7 mouse cellular contexts compared by ENCODE assay signal in the genomic region with DNA sequence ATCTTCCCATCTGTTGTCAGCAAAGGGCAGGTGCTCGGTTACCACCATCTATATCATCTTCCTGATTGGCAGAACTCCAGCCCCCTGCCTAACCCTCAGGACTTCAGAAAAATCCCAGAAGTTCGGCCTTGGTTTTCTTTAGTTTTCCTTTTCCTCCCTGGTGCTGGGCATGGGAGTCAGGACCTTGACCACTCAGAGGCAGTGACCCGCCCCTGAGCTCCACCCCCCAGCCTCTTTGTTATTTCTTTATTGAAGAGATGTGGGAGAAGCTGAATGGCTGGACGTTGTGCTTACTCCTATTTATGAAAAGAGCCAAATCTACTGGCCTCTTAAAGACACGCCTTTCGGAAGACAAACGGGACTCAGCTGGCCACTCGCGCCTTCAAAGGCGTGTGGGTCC. TPM values are rescaled to one million over a fixed set of nuclear protein-coding genes. Genes with fewer than 3 reads are reported as not detected.
DNase-seq lines count a peak whose midpoint lies in the region; ATAC-seq and TF ChIP-seq lines count a peak whose summit lies in the region.

No protein-coding gene starts in this region.

- no peak for TF ChIP-seq POLR2A in ES-Bruce4 (IDR thresholded peaks at IDR 0.05; ENCODE audit: insufficient read depth, low read length)

- no peaks in the 10 kb centered on the region for H3K4me1 ChIP-seq in ES-Bruce4 (ENCODE audit: control insufficient read depth, insufficient read depth, low read length)
- peaks cover 33% of the 10 kb centered on the region for H3K4me1 ChIP-seq in forebrain, embryonic 10.5 days
- H3K4me1 ChIP-seq in hindbrain, embryonic 16.5 days (ENCODE audit: control insufficient read depth, insufficient read depth, low read depth, low read length) = peaks cover 6% of the 10 kb centered on the region
- peaks cover 12% of the 10 kb centered on the region for H3K4me1 ChIP-seq in liver, embryonic 16.5 days (ENCODE audit: control insufficient read depth, low read depth, low read length)
- H3K4me1 ChIP-seq in neural tube, embryonic 14.5 days (ENCODE audit: control insufficient read depth, insufficient read depth, low read length) = peaks cover 8% of the 10 kb centered on the region; the same call in 1 of the 2 replicates

- peak overlapping the region; percentile 90 for H3K4me2 ChIP-seq in hindbrain, embryonic 16.5 days (ENCODE audit: low read length)
- H3K4me2 ChIP-seq in liver, embryonic 16.5 days (ENCODE audit: low read depth, low read length) = peak overlapping the region; percentile 92
- H3K4me2 ChIP-seq in neural tube, embryonic 14.5 days (ENCODE audit: low read depth, low read length) = peak overlapping the region; percentile 81

- peak; percentile 72 for DNase-seq in 3T3-L1 (ENCODE audit: low read depth, low spot score)
- no peak for DNase-seq in forebrain, embryonic 10.5 days (ENCODE audit: extremely low spot score, low spot score)
- no peak for DNase-seq in spleen, postnatal 36 days (ENCODE audit: low spot score in 2 of 2)

- peaks cover 8% of the 10 kb centered on the region for H3K27me3 ChIP-seq in ES-Bruce4 (ENCODE audit: control insufficient read depth, insufficient read depth, low read length, poor library complexity, severe bottlenecking)
- peaks cover 50% of the 10 kb centered on the region for H3K27me3 ChIP-seq in forebrain, embryonic 10.5 days (ENCODE audit: poor library complexity, severe bottlenecking)
- H3K27me3 ChIP-seq in hindbrain, embryonic 16.5 days (replicated peaks; ENCODE audit: control insufficient read depth, insufficient read depth, low read length) = no peaks in the 10 kb centered on the region
- H3K27me3 ChIP-seq in liver, embryonic 16.5 days (ENCODE audit: control insufficient read depth, insufficient read depth, low read depth, low read length) = peaks cover 33% of the 10 kb centered on the region
- no peaks in the 10 kb centered on the region for H3K27me3 ChIP-seq in neural tube, embryonic 14.5 days (ENCODE audit: control insufficient read depth, insufficient read depth, low read length)

- H3K4me3 ChIP-seq in ES-Bruce4 (ENCODE audit: low read depth, low read length) = peak overlapping the region; percentile 72
- H3K4me3 ChIP-seq in forebrain, embryonic 10.5 days = peak overlapping the region; percentile 62
- peak overlapping the region; percentile 84 for H3K4me3 ChIP-seq in hindbrain, embryonic 16.5 days (ENCODE audit: low read length)
- peak overlapping the region; percentile 67 for H3K4me3 ChIP-seq in liver, embryonic 16.5 days (ENCODE audit: low read depth, low read length)
- peak overlapping the region; percentile 74 for H3K4me3 ChIP-seq in neural tube, embryonic 14.5 days (ENCODE audit: low read depth, low read length)

- no peaks in the 10 kb centered on the region for H3K9me3 ChIP-seq in ES-Bruce4 (replicated peaks; ENCODE audit: control insufficient read depth, insufficient read depth, low read length, poor library complexity, severe bottlenecking)
- H3K9me3 ChIP-seq in forebrain, embryonic 10.5 days = 0 out of 2 replicates have a peak, but pooled peaks cover 4% of the 10 kb centered on the region
- no peaks in the 10 kb centered on the region for H3K9me3 ChIP-seq in hindbrain, embryonic 16.5 days (ENCODE audit: control insufficient read depth, low read length)
- no peaks in the 10 kb centered on the region for H3K9me3 ChIP-seq in liver, embryonic 16.5 days (replicated peaks; ENCODE audit: control insufficient read depth, low read length)
- H3K9me3 ChIP-seq in neural tube, embryonic 14.5 days (ENCODE audit: control insufficient read depth, low read length) = no peaks in the 10 kb centered on the region

- TF ChIP-seq EP300 in ES-Bruce4 (IDR thresholded peaks at IDR 0.05; ENCODE audit: insufficient read depth, low read depth, low read length) = no peak

- no peak overlapping the region for H3K27ac ChIP-seq in ES-Bruce4 (ENCODE audit: insufficient read depth, low read length)
- H3K27ac ChIP-seq in forebrain, embryonic 10.5 days = peak overlapping the region; percentile 82
- peak overlapping the region; percentile 90 for H3K27ac ChIP-seq in hindbrain, embryonic 16.5 days (ENCODE audit: low read depth, low read length)
- peak overlapping the region; percentile 82 for H3K27ac ChIP-seq in liver, embryonic 16.5 days (ENCODE audit: low read length)
- peak overlapping the region; percentile 71 for H3K27ac ChIP-seq in neural tube, embryonic 14.5 days (ENCODE audit: low read depth, low read length)

- H3K9ac ChIP-seq in ES-Bruce4 (ENCODE audit: low read depth, poor library complexity, severe bottlenecking) = 0 out of 2 replicates have a peak overlapping the region, but pooled peaks have one; percentile 21
- H3K9ac ChIP-seq in hindbrain, embryonic 16.5 days (ENCODE audit: low read depth, low read length) = peak overlapping the region; percentile 75
- H3K9ac ChIP-seq in liver, embryonic 16.5 days (ENCODE audit: low read depth, low read length) = peak overlapping the region; percentile 78
- peak overlapping the region; percentile 63 for H3K9ac ChIP-seq in neural tube, embryonic 14.5 days (replicated peaks; ENCODE audit: low read depth, low read length)

- WGBS in forebrain, embryonic 10.5 days = 8% methylated on average over 10 of the region's 10 CpGs
- 3% methylated on average over 10 of the region's 10 CpGs for WGBS in hindbrain, embryonic 16.5 days
- WGBS in liver, embryonic 16.5 days (ENCODE audit: insufficient replicate concordance) = 5% methylated on average over 10 of the region's 10 CpGs
- WGBS in neural tube, embryonic 14.5 days = 2% methylated on average over 10 of the region's 10 CpGs

- no peaks in the 10 kb centered on the region for H3K36me3 ChIP-seq in ES-Bruce4 (ENCODE audit: control insufficient read depth, insufficient read depth, low read length, poor library complexity, severe bottlenecking)
- H3K36me3 ChIP-seq in forebrain, embryonic 10.5 days (replicated peaks) = no peaks in the 10 kb centered on the region
- no peaks in the 10 kb centered on the region for H3K36me3 ChIP-seq in hindbrain, embryonic 16.5 days (ENCODE audit: control insufficient read depth, insufficient read depth, low read length)
- no peaks in the 10 kb centered on the region for H3K36me3 ChIP-seq in liver, embryonic 16.5 days (ENCODE audit: control insufficient read depth, insufficient read depth)
- no peaks in the 10 kb centered on the region for H3K36me3 ChIP-seq in neural tube, embryonic 14.5 days (ENCODE audit: control insufficient read depth, insufficient read depth, low read length)

- no peak for ATAC-seq in hindbrain, embryonic 16.5 days
- ATAC-seq in liver, embryonic 16.5 days (ENCODE audit: low read depth) = peak; percentile 23
- ATAC-seq in neural tube, embryonic 14.5 days (ENCODE audit: low read depth) = no peak; the same call in 1 of the 2 replicates

- no peak for TF ChIP-seq CTCF in ES-Bruce4 (IDR thresholded peaks at IDR 0.05; ENCODE audit: low read depth, low read length)

RNA-seq across cellular contexts. Expression of a gene that starts 0.6 kb away (rescaled TPM):
- polyA plus RNA-seq in ES-Bruce4 (2011; ENCODE audit: insufficient read depth, insufficient read length, low read depth, missing spikeins) = 0.18 and 0.38 TPM in 2 replicates
- polyA plus RNA-seq in forebrain, embryonic 10.5 days (2016; fragmentation: Nextera tagmentation; extraction: Ambion mirVana) = 3.4 and 3.8 TPM in 2 replicates
- polyA plus RNA-seq in hindbrain, embryonic 16.5 days (2015; fragmentation: Nextera tagmentation; extraction: Ambion mirVana) = 32.6 and 38.0 TPM in 2 replicates
- polyA plus RNA-seq in liver, embryonic 16.5 days (2015; fragmentation: Nextera tagmentation; extraction: Ambion mirVana) = 3.0 and 4.4 TPM in 2 replicates
- 35.3 and 36.9 TPM in 2 replicates for polyA plus RNA-seq in neural tube, embryonic 14.5 days (2014; fragmentation: Nextera tagmentation; extraction: Ambion mirVana)

RNA-seq across cellular contexts. Expression of a gene that starts 12.0 kb away (rescaled TPM):
- polyA plus RNA-seq in ES-Bruce4 (2011; ENCODE audit: insufficient read depth, insufficient read length, low read depth, missing spikeins) = 15.7 and 17.1 TPM in 2 replicates
- 28.3 and 30.2 TPM in 2 replicates for polyA plus RNA-seq in forebrain, embryonic 10.5 days (2016; fragmentation: Nextera tagmentation; extraction: Ambion mirVana)
- 28.0 and 29.3 TPM in 2 replicates for polyA plus RNA-seq in hindbrain, embryonic 16.5 days (2015; fragmentation: Nextera tagmentation; extraction: Ambion mirVana)
- polyA plus RNA-seq in liver, embryonic 16.5 days (2015; fragmentation: Nextera tagmentation; extraction: Ambion mirVana) = 12.9 TPM in 2 replicates
- 21.3 and 26.2 TPM in 2 replicates for polyA plus RNA-seq in neural tube, embryonic 14.5 days (2014; fragmentation: Nextera tagmentation; extraction: Ambion mirVana)

Comparison
In these comparisons a context has a peak if more than half of its experiments do, and no peak if none do; other contexts are left out.
1. H3K9ac ChIP-seq: peak in every context shown above with its lines; median percentile 78 in liver, embryonic 16.5 days; 75 in hindbrain, embryonic 16.5 days; 63 in neural tube, embryonic 14.5 days; 21 in ES-Bruce4.